Mouse (Mus musculus) layer of hippocampus, postnatal 36 days (tissue): ENCODE measurements around the gene Ctc1. TPM values are rescaled to one million over a fixed set of nuclear protein-coding genes. Genes with fewer than 3 reads are reported as not detected.

Experiments
- DNase-seq, 2 experiments: peaks; one replicate each; pipeline ENCODE4 v3.0.0; 2022
- total RNA-seq, 2 experiments: library from RNA; stranded (reverse); gene quantifications; 2 replicates each; pipeline ENCODE4 v1.2.3; 2021

Ctc1 gene
- total RNA-seq, 2 experiments from 2014 or later, result 31.8 to 32.3 TPM

DNA sequence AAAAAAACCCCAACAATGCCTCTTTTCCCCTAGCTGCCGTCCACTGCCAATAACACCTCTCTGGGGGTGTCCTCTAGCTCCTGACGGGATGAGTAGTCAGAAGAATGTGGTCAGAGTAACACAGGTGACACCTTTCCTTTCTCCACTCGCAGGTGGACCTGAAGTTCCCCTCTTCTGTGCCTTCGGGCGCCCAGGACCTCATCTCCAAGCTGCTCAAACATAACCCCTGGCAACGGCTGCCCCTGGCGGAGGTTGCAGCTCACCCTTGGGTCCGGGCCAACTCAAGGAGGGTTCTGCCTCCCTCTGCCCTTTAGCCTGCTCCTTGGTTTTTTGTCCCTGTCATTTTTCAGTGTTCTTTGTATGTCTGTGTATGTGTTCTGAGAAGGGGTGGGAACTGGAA, 35.0 kb downstream of the Ctc1 start:
- no peak for DNase-seq

DNA sequence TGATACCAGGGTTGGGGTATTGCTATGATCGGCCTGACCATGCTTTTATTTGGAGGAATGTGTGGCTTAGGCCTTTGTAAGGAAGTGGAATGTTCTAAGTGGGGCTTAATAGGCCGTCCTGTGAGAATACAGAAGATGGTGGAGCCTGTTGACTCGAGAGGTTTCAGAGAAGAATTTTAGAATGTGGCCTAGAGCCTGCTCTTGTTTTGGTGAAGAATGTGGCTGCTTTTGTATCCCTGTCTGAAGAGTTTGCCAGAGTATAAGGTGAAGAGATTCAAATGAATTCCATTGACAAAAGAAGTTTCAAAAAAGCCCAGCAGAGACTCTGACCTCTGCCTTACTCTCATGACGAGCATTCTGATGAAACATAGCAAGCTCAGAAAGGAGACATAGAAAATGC, 36.1 kb downstream of the Ctc1 start:
- DNase-seq, result no peak

DNA sequence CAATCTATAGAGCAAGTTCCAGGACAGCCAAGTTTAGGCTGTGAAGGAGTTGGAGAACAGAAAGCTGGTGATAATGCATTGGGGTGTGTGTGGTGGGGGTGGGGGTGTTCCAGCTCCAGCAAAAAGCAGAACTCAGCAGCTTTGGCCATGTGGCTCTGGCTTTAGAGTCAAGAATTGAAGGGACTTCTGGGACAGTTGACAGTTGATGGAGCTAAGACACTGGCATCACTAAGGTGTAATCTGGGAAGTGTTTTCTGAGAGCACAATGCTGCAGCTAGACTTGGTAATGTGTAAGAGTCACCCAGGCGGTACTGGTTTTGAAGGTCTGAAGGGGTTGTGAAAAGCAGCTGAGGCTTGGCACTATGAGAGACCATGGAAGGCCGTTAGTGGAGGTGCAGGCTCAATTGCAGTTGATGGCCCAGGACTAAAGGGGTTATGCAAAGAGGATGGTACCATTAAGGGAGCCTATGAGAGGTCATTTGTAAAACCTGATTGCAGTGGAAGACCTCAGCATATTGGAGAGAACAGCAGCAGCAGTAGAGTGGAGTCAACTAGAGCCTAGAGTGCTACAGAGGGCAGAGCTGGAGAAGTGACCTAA, 37.2 kb downstream of the Ctc1 start:
- DNase-seq, result no peak

DNA sequence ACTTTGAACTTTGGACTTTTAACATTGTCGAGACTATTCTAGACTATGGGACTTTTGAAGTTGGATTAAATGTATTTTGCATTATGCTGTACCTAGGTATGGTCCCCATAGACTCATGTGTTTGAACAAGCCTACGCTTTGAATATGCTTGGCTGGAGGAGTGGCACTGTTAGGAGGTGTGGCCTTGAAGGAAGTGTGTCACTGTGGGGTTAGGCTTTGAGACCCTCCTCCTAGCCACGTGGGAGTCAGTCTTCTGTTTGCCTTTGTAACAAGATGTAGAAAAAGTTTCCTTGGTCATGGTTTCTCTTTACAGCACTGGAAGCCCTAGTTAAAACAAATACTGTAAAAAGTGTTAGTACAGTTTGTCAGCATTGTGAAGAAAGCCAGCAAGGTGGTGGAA, 38.1 kb downstream of the Ctc1 start:
- DNase-seq, result no peak

DNA sequence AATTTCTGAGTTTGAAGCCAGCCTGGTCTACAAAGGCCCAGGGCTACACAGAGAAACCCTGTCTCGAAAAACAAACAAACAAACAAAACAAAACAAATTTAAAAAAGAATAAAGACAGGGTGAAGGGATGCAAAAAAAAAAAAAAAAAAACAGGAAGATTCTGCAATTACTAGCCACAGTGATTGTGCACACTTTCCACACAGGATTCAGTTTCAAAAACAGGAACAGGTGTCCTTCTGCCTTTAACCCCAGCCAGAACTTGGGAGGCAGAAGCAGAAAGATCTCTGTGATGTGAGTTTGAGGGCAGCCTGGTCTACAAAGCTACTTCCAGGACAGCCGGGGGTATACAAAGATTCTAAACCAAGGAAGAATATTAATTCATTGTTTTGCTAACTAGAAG, 42.6 kb downstream of the Ctc1 start:
- DNase-seq, result no peak

DNA sequence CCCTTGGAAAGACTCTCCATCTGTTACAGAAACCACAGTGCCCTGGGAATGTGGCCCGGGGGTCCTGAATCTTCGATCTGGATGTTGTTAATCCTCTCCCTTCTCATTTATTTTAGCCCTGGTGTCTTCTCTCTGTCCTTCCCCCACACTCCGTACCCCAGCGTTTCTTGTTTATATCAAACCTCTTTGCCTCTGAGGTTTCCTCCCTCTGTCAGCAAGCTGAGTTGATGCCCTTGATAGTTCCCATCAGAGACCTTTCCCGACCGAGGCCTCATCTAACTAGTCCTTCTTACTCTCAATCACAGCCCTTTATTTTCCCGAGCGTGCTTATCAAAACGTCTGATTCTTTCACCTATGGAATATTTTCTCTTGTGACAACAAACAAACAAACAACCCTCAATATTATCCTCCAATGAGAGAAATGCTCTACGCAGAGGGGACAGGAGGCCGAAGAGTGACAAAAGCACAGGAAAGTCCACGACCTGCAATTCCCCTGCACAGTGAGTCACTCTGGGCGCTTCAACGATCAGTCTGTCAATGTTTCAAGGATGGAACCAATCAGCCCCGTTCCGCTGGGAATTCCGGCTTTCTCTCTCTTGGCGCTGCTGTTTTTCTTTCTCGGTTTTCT, 43.1 kb downstream of the Ctc1 start:
- DNase-seq, result no peak

DNA sequence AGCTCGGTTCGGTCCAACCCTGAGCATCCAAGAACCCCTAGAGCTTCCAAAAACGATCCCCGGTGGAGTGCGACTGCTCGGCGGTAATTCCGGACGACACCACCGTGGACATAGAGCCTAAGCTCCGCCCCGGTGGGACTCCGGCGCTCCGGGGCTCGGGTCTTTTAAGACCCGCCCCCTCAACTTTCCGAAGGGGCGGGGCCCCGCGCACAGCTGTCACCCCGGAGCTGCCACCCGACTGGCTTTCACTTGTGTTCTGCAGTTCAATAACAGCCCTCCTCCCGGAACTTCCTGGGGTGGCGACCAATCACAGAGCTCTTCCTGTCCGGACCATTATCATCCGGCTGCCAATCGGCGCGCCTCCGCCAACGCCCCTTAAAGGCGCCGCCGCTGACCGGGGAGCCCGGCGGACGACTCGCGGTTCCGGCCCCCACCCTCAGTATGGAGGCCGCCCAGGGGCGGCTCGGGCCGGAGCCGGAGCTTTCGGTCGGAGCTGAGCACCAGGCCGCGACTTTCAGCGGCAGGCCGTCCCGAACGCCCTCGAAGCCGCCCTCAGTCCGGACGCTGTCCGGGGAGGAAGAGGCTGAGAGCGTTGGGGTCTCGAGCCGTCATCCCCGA, 43.8 kb downstream of the Ctc1 start, which contains the start of gene Borcs6:
Gene Borcs6, plus strand, starts transcription at position 361 of the 618 bp plus-strand sequence.
- peak; percentile 97 for DNase-seq

DNA sequence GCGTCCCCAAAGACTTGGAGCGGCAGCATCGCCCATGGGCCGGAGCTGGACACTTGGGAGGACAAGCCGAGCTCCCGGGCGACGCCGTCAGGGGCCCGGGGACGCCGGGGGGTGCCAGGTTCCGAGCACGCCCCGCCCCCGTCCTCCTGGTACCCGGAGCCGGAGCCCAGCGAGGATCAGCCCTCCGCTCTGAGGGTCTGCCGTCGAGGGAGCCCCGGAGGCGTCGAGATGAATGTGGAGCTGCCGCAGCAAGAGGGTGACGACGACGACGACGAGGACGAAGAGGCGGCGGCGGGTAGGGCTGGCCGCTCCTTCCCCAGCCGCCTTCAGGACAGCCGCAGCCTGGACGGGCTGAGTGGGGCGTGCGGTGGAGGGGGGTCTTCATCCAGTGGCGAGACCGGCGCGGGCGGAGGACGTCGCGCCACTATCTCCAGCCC, 44.3 kb downstream of the Ctc1 start:
- no peak for DNase-seq

DNA sequence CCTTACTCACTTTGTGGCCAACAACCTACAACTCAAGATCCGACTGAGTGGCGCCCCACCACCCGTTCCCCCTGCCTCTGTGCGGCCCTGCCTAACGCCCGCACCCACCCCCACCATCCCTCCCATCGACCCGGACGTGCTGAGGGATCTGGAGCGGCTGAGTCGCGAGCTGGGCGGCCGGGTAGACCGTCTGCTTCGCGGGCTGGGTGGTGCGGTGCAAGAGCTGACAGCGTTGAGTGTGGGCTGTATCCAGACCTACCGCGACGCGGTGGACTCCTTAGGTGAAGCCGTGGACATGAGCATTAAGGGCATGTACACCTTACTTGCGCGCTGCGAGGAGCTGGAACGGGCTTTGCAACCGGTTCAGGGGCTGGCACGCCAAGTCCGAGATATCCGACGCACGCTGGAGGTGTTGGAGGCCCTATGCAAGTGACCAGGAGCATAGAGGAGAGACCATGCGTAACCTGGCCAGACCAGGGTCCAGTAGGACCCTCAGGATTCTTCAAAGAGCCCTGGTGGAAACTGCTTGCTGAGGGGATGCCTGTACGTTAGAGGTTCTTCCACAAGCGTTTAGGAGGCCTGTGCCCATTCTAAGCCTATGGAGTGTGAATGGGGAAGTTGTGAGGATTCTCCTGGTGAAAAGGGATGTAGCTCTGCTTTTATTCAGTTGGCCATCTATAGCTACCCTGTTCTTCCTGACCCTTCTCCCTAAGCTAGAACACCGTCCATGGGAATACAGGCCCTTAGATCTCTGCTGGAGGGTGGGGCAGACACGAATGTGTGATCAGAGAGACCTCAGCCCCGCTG, 44.9 kb downstream of the Ctc1 start:
- no peak for DNase-seq

DNA sequence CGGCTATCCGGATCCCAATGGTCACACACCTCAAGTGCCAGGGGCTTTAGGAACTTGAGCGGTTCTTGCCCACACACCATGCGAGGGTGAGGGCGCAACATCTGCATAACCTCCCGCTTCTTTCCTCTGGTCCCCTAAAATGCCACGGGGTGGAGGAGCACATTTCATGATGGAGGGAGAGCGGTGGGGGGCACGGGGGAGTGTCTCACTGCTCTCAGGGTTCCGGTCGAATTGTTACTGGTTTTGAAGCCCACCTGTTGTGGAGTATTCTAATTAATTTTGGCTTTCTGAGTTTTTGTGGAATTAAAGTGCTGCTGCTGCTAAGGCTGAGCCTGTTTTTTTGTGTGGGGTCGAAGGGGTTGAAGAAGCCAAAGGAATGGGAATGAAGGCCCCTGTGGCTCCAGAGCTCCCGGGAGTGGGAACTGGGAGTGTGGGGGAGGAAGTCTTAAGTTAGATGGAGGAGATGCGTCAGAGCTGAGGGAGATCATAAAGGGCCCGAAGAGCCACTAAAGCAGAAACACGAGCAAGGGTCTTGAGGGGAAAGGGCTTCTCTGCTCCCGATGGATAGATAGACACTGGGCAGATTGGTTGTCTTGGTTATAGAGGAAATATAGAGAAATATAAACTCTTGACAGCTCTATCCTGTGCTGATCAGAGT, 45.7 kb downstream of the Ctc1 start:
- DNase-seq, result no peak

DNA sequence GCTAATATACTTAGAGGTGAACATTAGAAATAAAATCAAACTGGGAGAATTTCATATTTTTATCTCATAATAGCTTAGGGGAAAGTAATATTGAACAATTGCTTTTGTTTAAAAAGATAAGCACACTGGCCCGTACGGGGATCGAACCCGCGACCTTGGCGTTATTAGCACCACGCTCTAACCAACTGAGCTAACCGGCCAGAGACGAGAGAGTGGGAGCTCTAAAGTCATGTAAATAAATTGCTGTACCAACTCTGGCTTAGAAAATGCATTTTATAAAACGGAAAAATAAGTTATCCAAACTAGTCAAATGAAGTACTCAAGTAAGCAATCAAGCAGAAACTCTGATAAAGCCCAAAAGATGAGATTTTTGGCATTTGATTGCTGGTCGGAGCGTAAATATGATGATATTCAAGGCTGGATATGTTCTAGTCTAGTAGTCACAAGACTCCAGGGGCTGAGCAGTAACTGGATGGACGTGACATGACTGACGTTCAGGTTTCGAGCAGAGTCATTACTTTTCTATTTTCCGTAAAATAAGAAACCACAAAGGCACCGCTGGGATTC, 46.6 kb downstream of the Ctc1 start:
- DNase-seq, result peak; percentile 75 to 82

DNA sequence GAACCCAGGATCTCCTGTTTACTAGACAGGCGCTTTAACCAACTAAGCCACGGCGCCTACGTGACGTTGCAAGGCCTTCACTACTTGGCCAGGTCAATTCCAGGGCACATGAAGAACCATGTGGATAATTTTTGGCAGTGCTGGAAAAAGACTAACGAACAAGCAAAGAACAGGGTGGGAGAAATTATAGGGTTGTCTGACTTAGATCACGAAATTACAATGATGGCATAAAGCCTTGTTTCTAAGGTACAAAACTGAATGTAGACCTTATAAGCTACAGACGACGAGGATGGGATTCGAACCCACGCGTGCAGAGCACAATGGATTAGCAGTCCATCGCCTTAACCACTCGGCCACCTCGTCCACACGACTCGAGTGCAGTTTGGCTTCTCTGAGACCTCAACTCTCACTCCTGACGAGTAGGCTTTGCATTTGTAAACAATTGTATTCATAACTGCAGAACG, 47.1 kb downstream of the Ctc1 start:
- DNase-seq, result peak; percentile 95 to 98

DNA sequence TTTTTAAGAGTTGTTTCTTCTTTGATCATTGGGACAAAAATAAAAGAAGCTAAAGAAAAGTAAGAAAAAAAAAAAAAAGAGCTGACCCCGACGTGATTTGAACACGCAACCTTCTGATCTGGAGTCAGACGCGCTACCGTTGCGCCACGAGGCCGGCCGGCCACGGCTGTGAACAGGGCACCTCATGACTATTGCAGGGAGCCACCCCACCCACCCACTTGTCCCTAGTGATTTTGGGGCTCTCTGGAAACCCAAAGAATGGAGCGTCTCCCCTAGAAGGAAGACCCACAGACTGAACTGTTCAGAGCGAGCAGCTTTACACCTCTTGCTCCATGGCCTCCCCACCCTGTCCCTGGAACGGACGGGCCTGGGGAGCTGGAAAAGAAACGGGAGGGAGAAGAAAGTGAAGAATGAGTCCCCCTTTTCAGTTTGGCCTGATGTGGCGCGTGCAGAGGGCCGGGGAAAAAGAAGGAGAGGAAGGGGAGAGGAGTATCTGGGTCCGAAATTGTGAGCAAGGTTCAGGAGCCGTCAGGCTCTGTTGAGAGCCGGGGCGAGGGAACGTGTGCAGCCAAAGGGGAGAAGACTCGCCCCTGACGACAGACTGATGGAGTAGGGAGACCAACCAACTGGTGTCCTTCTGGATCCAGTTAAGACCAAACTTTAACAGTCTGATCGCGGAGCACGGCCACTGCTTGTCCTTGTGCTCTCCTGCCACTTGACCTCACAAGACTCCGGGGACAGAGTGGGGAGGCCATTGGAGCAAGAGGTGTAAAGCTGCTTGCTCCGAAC, 47.9 kb downstream of the Ctc1 start:
- DNase-seq, result peak; percentile 70 to 76

DNA sequence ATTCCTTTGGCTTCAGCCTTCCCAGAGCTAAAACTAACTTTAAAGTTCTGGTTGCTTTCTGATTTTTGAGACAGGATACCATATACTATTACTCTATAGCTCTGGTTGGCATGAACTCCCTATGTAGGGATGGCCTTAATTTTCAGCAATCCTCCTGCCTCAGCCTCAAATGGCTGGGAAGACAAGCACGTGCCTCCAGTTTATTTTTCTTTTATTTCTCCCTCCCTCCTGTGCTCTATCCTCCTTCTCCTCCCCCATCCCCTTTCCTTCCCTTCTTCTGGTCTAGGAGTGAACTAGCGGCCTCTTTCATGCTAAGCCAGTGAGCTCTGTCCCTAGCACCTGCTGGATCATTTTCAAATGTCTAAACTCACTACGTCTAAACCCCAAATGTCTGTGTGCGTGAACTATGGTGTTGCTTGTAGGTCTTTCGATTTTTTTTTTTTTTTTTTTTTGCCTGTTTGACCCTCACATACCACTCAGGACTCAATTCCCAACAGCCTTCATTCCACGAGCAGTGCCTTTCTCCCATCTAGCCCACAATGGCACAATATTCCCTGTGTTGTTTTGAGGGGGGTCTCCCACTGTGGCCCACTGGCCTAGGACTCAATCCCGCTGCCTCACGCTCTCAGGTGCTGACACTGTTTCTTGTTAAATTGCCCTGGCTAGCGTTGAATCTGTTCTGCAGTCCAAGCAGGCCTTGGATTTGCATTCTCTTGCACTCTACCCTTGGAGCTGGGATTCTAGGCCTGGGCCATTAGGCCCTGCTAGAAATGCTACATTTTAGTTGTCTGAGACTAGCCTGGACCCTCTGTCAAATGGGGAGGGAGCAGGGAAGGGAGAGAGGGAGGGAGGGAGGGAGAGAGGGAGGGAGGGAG, 48.8 kb downstream of the Ctc1 start:
- no peak for DNase-seq

DNA sequence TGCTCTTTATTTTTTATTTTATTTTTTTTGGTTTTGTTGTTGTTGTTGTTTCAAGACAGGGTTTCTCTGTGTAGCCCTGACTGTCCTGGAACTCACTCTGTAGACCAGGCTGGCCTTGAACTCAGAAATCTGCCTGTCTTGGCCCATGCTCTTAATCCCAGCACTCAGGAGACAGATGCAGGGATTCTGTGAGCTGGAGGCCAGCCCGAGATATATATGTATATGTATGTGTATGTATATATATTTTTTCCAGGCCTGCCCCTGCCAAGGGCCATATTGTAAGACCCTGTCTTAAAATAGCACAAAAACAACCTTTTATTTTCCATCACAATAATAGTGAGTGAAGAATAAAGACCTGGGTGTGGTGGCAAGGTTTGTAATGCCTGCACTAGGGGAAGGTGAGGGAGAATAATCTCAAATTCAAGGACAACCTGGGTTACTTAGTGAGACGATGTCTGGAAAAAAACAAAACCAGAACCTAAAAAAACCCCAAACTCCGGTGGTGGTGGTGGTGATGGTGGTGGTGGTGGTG, 49.7 kb downstream of the Ctc1 start:
- no peak for DNase-seq

DNA sequence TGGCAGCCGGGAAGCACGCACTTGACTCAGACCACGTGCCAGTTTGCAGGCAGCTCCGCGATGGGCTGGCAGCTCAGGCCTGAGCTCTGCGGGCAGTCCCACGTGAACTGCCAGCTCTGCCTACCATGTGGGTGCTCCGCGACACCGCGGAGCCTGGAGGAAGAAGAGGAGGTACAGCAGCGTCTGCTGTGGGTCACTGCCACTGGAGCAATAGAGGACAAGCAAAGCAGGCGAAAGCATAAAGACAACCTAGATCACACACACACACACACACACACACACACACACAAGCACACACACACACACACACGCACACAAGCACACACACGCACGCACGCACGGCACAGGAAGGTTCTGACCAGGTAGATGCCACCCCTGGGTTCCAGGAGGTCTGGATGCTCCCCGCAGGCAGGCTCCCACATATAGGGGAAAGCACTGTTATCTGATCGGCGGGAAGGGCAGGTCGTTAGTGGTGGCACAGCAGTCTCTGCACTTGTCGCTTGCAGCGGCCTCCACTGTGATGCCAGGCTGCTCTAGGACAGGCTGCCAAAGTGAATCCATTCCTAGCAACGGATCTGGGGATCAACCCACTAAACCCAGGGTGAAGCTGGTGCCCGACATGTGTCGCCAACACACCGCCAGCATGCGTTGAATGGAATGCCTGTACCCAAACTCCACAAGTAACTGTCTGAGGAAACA, 50.6 kb downstream of the Ctc1 start:
- DNase-seq, result peak in 1 of 2 experiments; percentile 56

DNA sequence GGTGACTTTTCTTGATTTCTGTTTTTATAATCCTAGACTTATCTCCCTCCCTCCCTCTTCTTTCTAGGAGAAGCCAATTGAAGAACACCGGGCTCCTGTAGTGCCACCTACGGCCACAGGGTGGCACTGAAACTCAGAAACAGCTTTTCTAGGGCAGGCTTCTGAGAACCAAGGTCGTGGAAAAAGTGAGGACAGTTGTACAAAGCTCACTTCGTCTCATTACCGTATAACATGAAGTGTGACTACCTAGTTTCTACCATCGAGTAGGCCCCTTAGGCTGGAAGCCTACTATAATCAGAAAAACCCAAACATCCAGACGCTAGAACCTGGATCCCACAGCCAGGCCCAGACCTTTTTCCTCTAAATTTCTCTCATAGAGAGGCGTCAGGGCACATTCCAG, 51.2 kb downstream of the Ctc1 start:
- peak; percentile 85 to 88 for DNase-seq

DNA sequence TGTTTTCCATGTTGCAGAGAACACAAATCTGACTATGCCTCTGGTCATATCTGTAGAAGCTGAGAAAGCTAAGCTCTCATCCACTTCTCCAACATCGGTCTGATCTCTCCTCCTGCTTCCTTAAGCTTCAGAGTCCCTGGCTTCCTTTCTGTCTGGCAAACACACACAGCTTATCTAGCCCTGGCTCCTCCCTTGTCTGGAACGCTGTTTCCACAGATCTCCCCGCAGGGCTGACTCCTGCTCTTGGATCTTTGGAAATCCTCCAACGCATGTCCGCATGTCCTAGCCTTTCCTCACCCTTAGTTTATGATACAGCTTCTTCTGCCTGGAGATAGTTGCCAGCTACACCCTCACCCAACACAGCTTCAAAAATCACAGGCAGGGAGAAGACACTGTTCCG, 51.9 kb downstream of the Ctc1 start:
- no peak for DNase-seq

DNA sequence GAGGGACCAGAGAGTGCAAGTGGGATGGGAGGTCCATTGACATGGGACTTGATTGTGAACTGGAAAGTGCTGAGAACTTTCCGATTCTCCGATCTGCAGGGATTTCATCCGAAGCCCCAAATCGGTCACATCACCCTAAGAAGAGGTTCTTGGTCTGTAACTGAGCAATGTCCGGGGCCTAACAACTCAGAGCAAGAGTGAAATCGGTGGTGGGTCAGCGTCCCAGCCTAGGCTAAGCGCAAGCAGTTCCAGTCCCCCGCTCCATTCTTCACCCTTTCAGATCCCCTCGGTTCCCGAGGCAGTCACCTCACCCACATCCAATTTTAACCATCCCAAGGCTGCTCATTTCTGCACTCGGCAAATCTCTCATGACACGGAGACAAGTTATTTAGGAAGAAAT, 54.4 kb downstream of the Ctc1 start:
- no peak for DNase-seq
